Mouse (Mus musculus) testis, adult 2 months (tissue): ENCODE data around the gene Gm16253. TPM values are rescaled to one million over a fixed set of nuclear protein-coding genes. Genes with fewer than 3 reads are reported as not detected.

Experiments used
- H3K27ac ChIP-seq: fragments of 200-500 bp; 2 replicates; pipeline ENCODE4 v1.5.1; 2012; ENCODE audit warnings: low read depth, low read length; ENCODE audit not compliant: control insufficient read depth, insufficient read depth
- H3K27me3 ChIP-seq: fragments of 200-500 bp; 2 replicates; pipeline ENCODE4 v1.6.1; 2012; ENCODE audit warnings: mild to moderate bottlenecking, low read length, moderate library complexity; ENCODE audit not compliant: control insufficient read depth, insufficient read depth
- H3K36me3 ChIP-seq: fragments of 200-500 bp; 2 replicates; pipeline ENCODE4 v1.6.1; 2012; ENCODE audit warnings: mild to moderate bottlenecking, low read length; ENCODE audit not compliant: control insufficient read depth, insufficient read depth
- H3K4me1 ChIP-seq: fragments of 200-500 bp; 2 replicates; pipeline ENCODE4 v1.6.1; 2012; ENCODE audit warnings: low read length; ENCODE audit not compliant: control insufficient read depth, insufficient read depth
- H3K4me3 ChIP-seq: fragments of 200-500 bp; 2 replicates; pipeline ENCODE4 v1.5.1; 2012; ENCODE audit warnings: low read depth, mild to moderate bottlenecking, low read length, moderate library complexity, mixed read lengths; ENCODE audit not compliant: control insufficient read depth
- CTCF ChIP-seq: fragments of 200-500 bp; IDR thresholded peaks from 2 replicates; pipeline ENCODE4 v1.5.1; 2012; ENCODE audit warnings: low read depth, mild to moderate bottlenecking, inconsistent platforms, low read length, moderate library complexity; ENCODE audit not compliant: control insufficient read depth, insufficient read depth, insufficient replicate concordance
- POLR2A ChIP-seq: fragments of 200-500 bp; IDR thresholded peaks from 2 replicates; pipeline ENCODE4 v1.6.1; 2012; ENCODE audit warnings: low read depth, mild to moderate bottlenecking, inconsistent platforms, low read length, moderate library complexity; ENCODE audit not compliant: control insufficient read depth
- polyA plus RNA-seq: library from polyadenylated mRNA; depleted of rRNA; stranded (reverse); fragments of >200 nt; gene quantifications from 2 replicates; pipeline ENCODE4 v1.2.3, GENCODE M21; 2012; rRNA removed

Gene Gm16253
- polyA plus RNA-seq, 1 experiment: not detected

GRCm38 (mm10) chr3:96629729-96630600 lies 53.2 kb downstream of the Gm16253 start, which contains the start of gene Rbm8a:
Gene Rbm8a (plus strand): TSS chr3:96629933.
- H3K4me3 ChIP-seq: peak within 1 kb of the TSS; percentile 99
- H3K36me3 ChIP-seq: no peaks in the 10 kb centered on the region; the same call in 1 of the 2 replicates
- peaks cover 5% of the 10 kb centered on the region; the same call in 1 of the 2 replicates for H3K4me1 ChIP-seq
- H3K27me3 ChIP-seq: no peaks in the 10 kb centered on the region
- peak within 1 kb of the TSS; percentile 95 for H3K27ac ChIP-seq
- TF ChIP-seq CTCF (no peak), POLR2A (peak; percentile 86)

Other genes with a start within 250 kb of the Gm16253 start
- 4.7 and 5.5 TPM in 2 replicates for gene BC107364, start 124.7 kb upstream of the Gm16253 start, polyA plus RNA-seq
- gene Hfe2, start 51.8 kb upstream of the Gm16253 start, polyA plus RNA-seq: 7.8 and 9.0 TPM in 2 replicates
- gene Txnip, start 19.0 kb upstream of the Gm16253 start, polyA plus RNA-seq: 73.8 and 75.5 TPM in 2 replicates
- gene Polr3gl, start 17.2 kb downstream of the Gm16253 start, polyA plus RNA-seq: 13.9 and 17.8 TPM in 2 replicates
- 0.12 TPM in 1 of 2 replicates, not detected in the other for gene Ankrd34a, start 19.7 kb downstream of the Gm16253 start, polyA plus RNA-seq
- 6.2 and 8.1 TPM in 2 replicates for gene Lix1l, start 24.2 kb downstream of the Gm16253 start, polyA plus RNA-seq
- gene Rbm8a, start 52.9 kb downstream of the Gm16253 start, polyA plus RNA-seq: 8.0 and 8.7 TPM in 2 replicates
- 90.1 and 107 TPM in 2 replicates for gene Pex11b, start 58.4 kb downstream of the Gm16253 start, polyA plus RNA-seq
- 0.05 and 0.06 TPM in 2 replicates for gene Gm42957, start 58.5 kb downstream of the Gm16253 start, polyA plus RNA-seq
- gene Itga10, start 68.6 kb downstream of the Gm16253 start, polyA plus RNA-seq: 1.0 and 1.2 TPM in 2 replicates
- gene Ankrd35, start 93.1 kb downstream of the Gm16253 start, polyA plus RNA-seq: 0.48 and 0.52 TPM in 2 replicates
- 6.9 and 7.2 TPM in 2 replicates for gene Pias3, start 119.4 kb downstream of the Gm16253 start, polyA plus RNA-seq
- gene Nudt17, start 131.6 kb downstream of the Gm16253 start, polyA plus RNA-seq: 2.1 TPM in 2 replicates
- gene Polr3c, start 150.6 kb downstream of the Gm16253 start, polyA plus RNA-seq: 40.1 and 40.4 TPM in 2 replicates
- gene Rnf115, start 150.7 kb downstream of the Gm16253 start, polyA plus RNA-seq: 8.4 and 9.4 TPM in 2 replicates